Mouse (Mus musculus): ENCODE results near the gene Mdm4. TPM values are rescaled to one million over a fixed set of nuclear protein-coding genes. Genes with fewer than 3 reads are reported as not detected.

Mdm4 gene
- polyA plus RNA-seq, 1 experiment from 2014 or later = 37.7 TPM

GRCm38 (mm10) chr1:132921071-132921470, 109.3 kb downstream of the Mdm4 start:
- Histone ChIP-seq H3K27ac (replicated peaks) (0 out of 2 replicates have a peak overlapping the region, but pooled peaks have one; percentile 0), H3K4me3 (peak overlapping the region; percentile 27; the same call in 1 of the 2 replicates), H3K4me1 (peaks cover 39% of the 10 kb centered on the region), H3K9me3 (no peaks in the 10 kb centered on the region), H3K27me3 (replicated peaks; ENCODE audit: low read depth, poor library complexity, severe bottlenecking) (peaks cover 70% of the 10 kb centered on the region), H3K36me3 (replicated peaks) (no peaks in the 10 kb centered on the region)
- WGBS = 7% methylated on average over 13 of the region's 13 CpGs
- DNase-seq (ENCODE audit: low spot score) = peak; percentile 46

GRCm38 (mm10) chr1:132919258-132919657, 111.1 kb downstream of the Mdm4 start:
- no peak for DNase-seq (ENCODE audit: low spot score)
- peaks cover 87% of the 10 kb centered on the region for H3K27me3 ChIP-seq (replicated peaks; ENCODE audit: low read depth, poor library complexity, severe bottlenecking)
- no peak overlapping the region for H3K4me3 ChIP-seq
- no peaks in the 10 kb centered on the region for H3K36me3 ChIP-seq (replicated peaks)
- H3K27ac ChIP-seq (replicated peaks) = no peak overlapping the region
- peaks cover 39% of the 10 kb centered on the region for H3K4me1 ChIP-seq
- 75% methylated on average over 8 of the region's 8 CpGs for WGBS
- no peaks in the 10 kb centered on the region for H3K9me3 ChIP-seq

GRCm38 (mm10) chr1:132918117-132918680, 112.2 kb downstream of the Mdm4 start:
- WGBS = 22% methylated on average over 10 of the region's 10 CpGs
- 0 out of 2 replicates have a peak overlapping the region, but pooled peaks have one; percentile 16 for H3K27ac ChIP-seq (replicated peaks)
- DNase-seq (ENCODE audit: low spot score) = no peak
- peaks cover 94% of the 10 kb centered on the region for H3K27me3 ChIP-seq (replicated peaks; ENCODE audit: low read depth, poor library complexity, severe bottlenecking)
- H3K36me3 ChIP-seq (replicated peaks) = no peaks in the 10 kb centered on the region
- H3K9me3 ChIP-seq = no peaks in the 10 kb centered on the region
- H3K4me1 ChIP-seq = peaks cover 40% of the 10 kb centered on the region
- no peak overlapping the region for H3K4me3 ChIP-seq

- H3K36me3 ChIP-seq (replicated peaks) = no peaks in the 10 kb centered on the region
- no peaks in the 10 kb centered on the region for H3K9me3 ChIP-seq
- H3K27me3 ChIP-seq (replicated peaks; ENCODE audit: low read depth, poor library complexity, severe bottlenecking) = peaks cover 96% of the 10 kb centered on the region
- 10% methylated on average over 8 of the region's 8 CpGs for WGBS
- H3K27ac ChIP-seq (replicated peaks) = no peak overlapping the region
- no peak for DNase-seq (ENCODE audit: low spot score)
- peaks cover 39% of the 10 kb centered on the region for H3K4me1 ChIP-seq
- H3K4me3 ChIP-seq = no peak overlapping the region
Observed at GRCm38 (mm10) chr1:132917554-132917953, 112.8 kb downstream of the Mdm4 start.

GRCm38 (mm10) chr1:132915849-132916493, 114.4 kb downstream of the Mdm4 start:
- 61% methylated on average over 6 of the region's 6 CpGs for whole genome bisulfite sequencing
- H3K27ac ChIP-seq (replicated peaks) = no peak overlapping the region
- H3K9me3 ChIP-seq = no peaks in the 10 kb centered on the region
- DNase-seq (ENCODE audit: low spot score) = no peak
- peaks cover 95% of the 10 kb centered on the region for H3K27me3 ChIP-seq (replicated peaks; ENCODE audit: low read depth, poor library complexity, severe bottlenecking)
- no peaks in the 10 kb centered on the region for H3K36me3 ChIP-seq (replicated peaks)
- H3K4me3 ChIP-seq = no peak overlapping the region
- peaks cover 32% of the 10 kb centered on the region for H3K4me1 ChIP-seq

- Histone ChIP-seq H3K27me3 (replicated peaks; ENCODE audit: low read depth, poor library complexity, severe bottlenecking) (peaks cover 59% of the 10 kb centered on the region), H3K9me3 (no peaks in the 10 kb centered on the region), H3K27ac (replicated peaks) (no peak overlapping the region), H3K36me3 (replicated peaks) (no peaks in the 10 kb centered on the region), H3K4me1 (peaks cover 35% of the 10 kb centered on the region), H3K4me3 (no peak overlapping the region)
- peak; percentile 52 for DNase-seq (ENCODE audit: low spot score)
- 41% methylated on average over 11 of the region's 11 CpGs for WGBS
Observed at GRCm38 (mm10) chr1:132910414-132911041, 119.8 kb downstream of the Mdm4 start.

- Histone ChIP-seq H3K27ac (replicated peaks) (no peak overlapping the region), H3K4me1 (peaks cover 35% of the 10 kb centered on the region), H3K9me3 (no peaks in the 10 kb centered on the region), H3K4me3 (no peak overlapping the region), H3K36me3 (replicated peaks) (no peaks in the 10 kb centered on the region), H3K27me3 (replicated peaks; ENCODE audit: low read depth, poor library complexity, severe bottlenecking) (peaks cover 53% of the 10 kb centered on the region)
- WGBS = 75% methylated on average over 1 of the region's 1 CpGs
- DNase-seq (ENCODE audit: low spot score) = no peak
Observed at GRCm38 (mm10) chr1:132909951-132910350, 120.4 kb downstream of the Mdm4 start.

Small RNAs within 50 kb of the gene (microRNA-seq; reads per million reads assigned to microRNA genes)
- not detected for gene Gm44300

Other genes with a start within 250 kb of the Mdm4 start
- 3.4 and 3.6 TPM in 2 replicates for gene Lrrn2, start 150.3 kb downstream of the Mdm4 start, polyA plus RNA-seq (2016; fragmentation: Nextera tagmentation; extraction: Ambion mirVana)
- gene Pik3c2b, start 15.1 kb upstream of the Mdm4 start, polyA plus RNA-seq (2016; fragmentation: Nextera tagmentation; extraction: Ambion mirVana) = 8.6 and 10.5 TPM in 2 replicates
- 49.4 and 57.3 TPM in 2 replicates for gene Ppp1r15b, start 100.6 kb upstream of the Mdm4 start, polyA plus RNA-seq (2016; fragmentation: Nextera tagmentation; extraction: Ambion mirVana)
- gene Plekha6, start 133.6 kb upstream of the Mdm4 start, polyA plus RNA-seq (2016; fragmentation: Nextera tagmentation; extraction: Ambion mirVana) = 3.4 and 3.7 TPM in 2 replicates

Data from embryonic facial prominence, embryonic 10.5 days (tissue).